Mouse (Mus musculus) lung, embryonic 14.5 days (tissue): ENCODE measurements at regions not wholly inside any gene's neighbourhood (a gene's known extent, or its start where the extent isn't known, plus 50 kb on each side); places are given as distances from the start of the nearest gene placed in this dataset.

Source experiments
- ATAC-seq: fragments of 200-750 bp; cut with Nextera tagmentation; 2 replicates; pipeline ENCODE4 v1.8.0; 2017; ENCODE audit warnings: mild to moderate bottlenecking, moderate TSS enrichment, moderate library complexity; ENCODE audit not compliant: insufficient read depth
- DNase-seq: peaks from one replicate; pipeline ENCODE4 v3.0.0-alpha.2; 2015
- H3K27ac ChIP-seq: fragments of 300-500 bp; sonication (generic); 2 replicates; pipeline ENCODE4 v1.5.1; 2014; ENCODE audit warnings: low read depth, mild to moderate bottlenecking, moderate library complexity
- H3K27me3 ChIP-seq: fragments of 300-500 bp; sonication (generic); 2 replicates; pipeline ENCODE4 v1.6.1; 2014; ENCODE audit warnings: low read length, control low read depth; ENCODE audit not compliant: insufficient read depth
- H3K36me3 ChIP-seq: fragments of 300-500 bp; sonication (generic); 2 replicates; pipeline ENCODE4 v1.6.1; 2014; ENCODE audit warnings: control low read depth; ENCODE audit not compliant: insufficient read depth
- H3K4me1 ChIP-seq: fragments of 300-500 bp; sonication (generic); 2 replicates; pipeline ENCODE4 v1.6.1; 2014; ENCODE audit warnings: antibody characterized with exemption, control low read depth; ENCODE audit not compliant: insufficient read depth
- H3K4me2 ChIP-seq: fragments of 300-500 bp; sonication (generic); 2 replicates; pipeline ENCODE4 v1.6.1; 2014; ENCODE audit warnings: mild to moderate bottlenecking
- H3K4me3 ChIP-seq: fragments of 300-500 bp; sonication (generic); 2 replicates; pipeline ENCODE4 v1.5.1; 2014; ENCODE audit warnings: low read depth, low read length
- H3K9ac ChIP-seq: fragments of 300-500 bp; sonication (generic); 2 replicates; pipeline ENCODE4 v1.6.1; 2014
- H3K9me3 ChIP-seq: fragments of 300-500 bp; sonication (generic); 2 replicates; pipeline ENCODE4 v1.6.1; 2016; ENCODE audit warnings: low read depth, low read length, control low read depth
- CTCF ChIP-seq: IDR thresholded peaks from 2 replicates; pipeline ENCODE4 v1.5.1; 2016; ENCODE audit warnings: antibody characterized with exemption, low read depth
- WGBS: fragments of 180-500 bp; shearing (Covaris S2); extraction: QIAGEN DNeasy Blood & Tissue Kit; methylation state at CpG from one replicate; pipeline ENCODE4 v1.1.7; 2014; 5-methylcytosine and 5-hydroxymethylcytosine counted together

GRCm38 (mm10) chr9:91823733-91824487, 368.8 kb upstream of the Plscr5 start:
- H3K9me3 ChIP-seq: no peaks in the 10 kb centered on the region
- H3K4me3 ChIP-seq: no peak overlapping the region
- H3K4me1 ChIP-seq: no peaks in the 10 kb centered on the region
- H3K9ac ChIP-seq: no peak overlapping the region
- ATAC-seq (peak; percentile 90), DNase-seq (peak; percentile 79)
- no peak for TF ChIP-seq CTCF
- no peaks in the 10 kb centered on the region for H3K27me3 ChIP-seq
- 69% methylated on average over 1 of the region's 1 CpGs for WGBS
- H3K4me2 ChIP-seq: no peak overlapping the region
- H3K36me3 ChIP-seq: no peaks in the 10 kb centered on the region
- no peak overlapping the region for H3K27ac ChIP-seq

- TF ChIP-seq CTCF: no peak
- H3K36me3 ChIP-seq: no peaks in the 10 kb centered on the region
- WGBS: 70% methylated on average over 13 of the region's 13 CpGs
- H3K4me3 ChIP-seq: no peak overlapping the region
- H3K4me2 ChIP-seq: no peak overlapping the region
- H3K27me3 ChIP-seq: no peaks in the 10 kb centered on the region
- no peak overlapping the region for H3K27ac ChIP-seq
- no peaks in the 10 kb centered on the region for H3K4me1 ChIP-seq
- ATAC-seq (no peak), DNase-seq (peak; percentile 1)
- H3K9me3 ChIP-seq: no peaks in the 10 kb centered on the region
- no peak overlapping the region for H3K9ac ChIP-seq
These were observed 374.0 kb upstream of the Plscr5 start for GRCm38 (mm10) chr9:91818616-91819328.

DNA sequence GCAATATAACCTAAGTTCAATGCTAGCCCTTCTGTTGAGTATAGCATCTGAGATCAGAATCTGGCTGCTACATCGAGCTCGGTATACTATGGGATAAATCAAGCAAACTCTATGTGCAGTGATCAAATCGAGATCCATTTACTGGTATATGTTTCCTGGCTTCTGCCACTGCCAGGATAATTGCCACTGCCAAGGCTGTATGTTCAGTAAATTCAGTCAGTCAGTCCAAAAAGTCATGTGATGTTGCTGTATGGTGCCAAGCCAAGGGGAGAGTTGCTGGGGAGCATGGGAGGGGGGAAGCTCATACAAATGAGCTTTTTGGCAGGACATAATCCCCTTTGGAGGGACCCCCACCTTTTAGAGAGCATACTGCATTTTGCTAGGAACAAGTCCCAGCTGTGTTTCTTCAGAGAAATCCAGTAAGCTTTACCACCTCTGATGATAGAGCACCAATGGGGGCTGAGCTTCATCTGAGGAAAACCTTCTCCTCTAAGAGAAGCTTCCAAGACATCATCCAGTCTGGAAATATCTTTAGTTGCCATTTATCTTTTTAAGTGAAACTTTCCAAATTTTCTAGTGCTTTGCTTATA, 389.3 kb upstream of the Plscr5 start:
- WGBS: 71% methylated on average over 3 of the region's 3 CpGs
- H3K9me3 ChIP-seq: no peaks in the 10 kb centered on the region
- peak; percentile 30 for DNase-seq
- H3K4me3 ChIP-seq: no peak overlapping the region
- TF ChIP-seq CTCF: no peak
- no peak overlapping the region for H3K4me2 ChIP-seq
- no peak overlapping the region for H3K27ac ChIP-seq
- H3K27me3 ChIP-seq: no peaks in the 10 kb centered on the region
- peak; percentile 60; the same call in 1 of the 2 replicates for ATAC-seq
- no peak overlapping the region for H3K9ac ChIP-seq
- no peaks in the 10 kb centered on the region for H3K4me1 ChIP-seq
- no peaks in the 10 kb centered on the region for H3K36me3 ChIP-seq

DNA sequence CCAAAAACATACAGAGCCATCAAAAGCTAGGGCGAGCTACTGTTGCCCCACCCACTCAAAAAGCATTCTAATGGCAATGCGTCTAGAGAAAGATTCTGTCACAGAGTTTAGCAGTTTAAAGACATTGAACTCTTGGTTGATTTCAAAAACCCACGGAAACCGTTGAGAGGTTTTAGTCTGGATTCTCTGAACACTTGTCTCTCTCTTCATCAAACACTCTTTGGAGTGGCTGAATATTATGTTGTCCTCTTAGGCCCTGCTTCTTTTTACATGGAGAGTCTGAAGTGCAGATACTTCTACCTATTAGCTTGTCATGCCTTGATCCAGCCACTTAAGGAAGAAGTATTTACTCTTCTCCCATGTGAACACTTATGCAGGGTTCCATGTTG, 393.9 kb upstream of the Plscr5 start:
- WGBS: 57% methylated on average over 4 of the region's 4 CpGs
- Histone ChIP-seq H3K27me3 (no peaks in the 10 kb centered on the region), H3K4me2 (no peak overlapping the region), H3K9ac (no peak overlapping the region), H3K4me3 (no peak overlapping the region), H3K4me1 (no peaks in the 10 kb centered on the region), H3K9me3 (no peaks in the 10 kb centered on the region), H3K36me3 (no peaks in the 10 kb centered on the region), H3K27ac (no peak overlapping the region)
- ATAC-seq: no peak
- no peak for DNase-seq
- TF ChIP-seq CTCF: no peak

DNA sequence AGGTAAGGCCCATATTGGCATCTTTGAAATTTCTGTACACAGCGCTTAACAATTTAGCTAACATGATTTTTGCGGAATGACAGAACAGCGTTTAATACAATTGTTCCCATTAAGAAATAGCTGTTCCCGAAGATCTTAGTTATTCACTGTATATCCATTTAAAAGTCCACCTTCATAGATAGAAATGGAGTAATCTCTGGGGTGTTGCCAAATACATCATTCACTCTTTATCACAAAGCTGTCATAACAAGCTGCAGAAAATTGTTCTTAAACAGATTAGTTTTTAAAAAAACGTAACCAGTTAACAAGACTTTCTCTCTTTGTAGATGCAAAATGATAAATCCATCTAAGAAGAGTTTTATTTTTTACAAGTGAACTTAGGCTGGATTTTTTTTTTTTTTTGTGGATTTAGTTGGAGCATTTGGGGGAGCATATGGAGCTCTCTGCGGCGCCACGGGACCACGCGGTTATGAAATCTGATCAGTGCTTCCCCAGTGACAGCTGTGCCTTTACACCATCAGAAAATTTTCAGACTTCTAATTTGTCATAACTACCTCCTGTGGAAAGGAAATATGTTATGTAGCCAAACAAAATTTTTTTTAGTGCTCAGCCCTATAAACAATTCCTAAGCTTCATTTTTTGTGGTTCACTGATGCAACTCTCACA, 394.4 kb upstream of the Plscr5 start:
- no peak overlapping the region for H3K4me2 ChIP-seq
- H3K36me3 ChIP-seq: no peaks in the 10 kb centered on the region
- no peak overlapping the region for H3K9ac ChIP-seq
- WGBS: 66% methylated on average over 10 of the region's 10 CpGs
- DNase-seq: peak; percentile 36
- TF ChIP-seq CTCF: no peak
- ATAC-seq: no peak
- no peaks in the 10 kb centered on the region for H3K9me3 ChIP-seq
- no peak overlapping the region for H3K27ac ChIP-seq
- no peak overlapping the region for H3K4me3 ChIP-seq
- H3K27me3 ChIP-seq: no peaks in the 10 kb centered on the region
- H3K4me1 ChIP-seq: no peaks in the 10 kb centered on the region

DNA sequence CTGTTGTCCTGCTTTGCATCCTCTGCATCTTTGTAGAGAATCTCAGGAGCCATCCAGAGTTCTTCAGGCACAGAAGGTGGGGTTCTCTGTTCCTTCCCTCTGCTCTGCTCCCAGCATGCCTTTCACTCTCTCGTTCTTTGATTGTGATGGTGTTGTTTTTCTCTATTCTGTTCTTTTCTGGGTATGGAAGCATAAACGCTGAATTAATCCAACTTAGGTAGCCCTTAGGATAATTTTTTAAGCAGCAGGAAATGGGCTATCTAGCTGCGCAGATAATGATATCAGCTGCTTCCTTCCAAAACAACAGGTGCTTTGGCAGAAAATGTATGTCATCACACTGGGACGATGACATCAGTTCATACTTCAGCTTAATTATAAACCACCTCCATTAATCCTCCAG, 395.8 kb upstream of the Plscr5 start:
- ATAC-seq (no peak), DNase-seq (no peak)
- H3K27me3 ChIP-seq: no peaks in the 10 kb centered on the region
- 73% methylated on average over 4 of the region's 4 CpGs for WGBS
- no peaks in the 10 kb centered on the region for H3K4me1 ChIP-seq
- H3K36me3 ChIP-seq: no peaks in the 10 kb centered on the region
- no peak overlapping the region for H3K27ac ChIP-seq
- H3K4me2 ChIP-seq: no peak overlapping the region
- TF ChIP-seq CTCF: no peak
- H3K9me3 ChIP-seq: no peaks in the 10 kb centered on the region
- H3K9ac ChIP-seq: no peak overlapping the region
- no peak overlapping the region for H3K4me3 ChIP-seq

GRCm38 (mm10) chr9:91752935-91753334, 387.3 kb upstream of the Zic1 start:
- no peak for DNase-seq
- no peak for ATAC-seq
- H3K27me3 ChIP-seq: no peaks in the 10 kb centered on the region
- no peaks in the 10 kb centered on the region for H3K4me1 ChIP-seq
- no peak for TF ChIP-seq CTCF
- 43% methylated on average over 1 of the region's 1 CpGs for WGBS
- no peak overlapping the region for H3K4me2 ChIP-seq
- H3K4me3 ChIP-seq: no peak overlapping the region
- H3K9ac ChIP-seq: no peak overlapping the region
- H3K9me3 ChIP-seq: no peaks in the 10 kb centered on the region
- no peak overlapping the region for H3K27ac ChIP-seq
- no peaks in the 10 kb centered on the region for H3K36me3 ChIP-seq
